Mouse (Mus musculus): Measurements from ENCODE around the gene Olfr985. TPM values are rescaled to one million over a fixed set of nuclear protein-coding genes. Genes with fewer than 3 reads are reported as not detected.

Gene Olfr985
- polyA plus RNA-seq, 1 experiment, result not detected

DNA sequence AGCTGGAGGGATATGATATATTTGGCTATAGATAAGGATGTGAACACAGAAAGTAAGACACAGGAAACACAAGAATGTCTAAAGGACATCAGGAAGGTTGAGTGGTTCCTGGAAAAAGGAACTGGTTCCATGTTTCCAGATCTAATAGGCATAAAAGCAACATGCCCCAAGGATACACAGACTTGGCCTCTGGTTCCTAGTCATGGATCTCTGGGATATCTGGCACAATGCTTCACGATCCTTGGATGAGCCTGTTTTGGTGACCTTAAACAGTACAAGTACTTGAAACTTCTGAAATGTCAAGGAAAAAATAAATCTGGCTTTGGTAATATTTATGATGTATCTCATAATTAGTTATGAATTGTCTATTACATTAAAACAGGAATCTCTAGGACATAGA is 572 bp upstream of the Olfr985 start:
- Histone ChIP-seq H3K4me3 (ENCODE audit: low read depth, low read length) (no peak overlapping the region), H3K4me1 (ENCODE audit: control insufficient read depth, insufficient read depth, insufficient read length, low read length) (no peaks in the 10 kb centered on the region), H3K27ac (ENCODE audit: insufficient read depth, low read depth, low read length) (no peak overlapping the region), H3K27me3 (ENCODE audit: control insufficient read depth, insufficient read depth, low read length) (no peaks in the 10 kb centered on the region), H3K36me3 (ENCODE audit: control insufficient read depth, insufficient read depth, low read length) (no peaks in the 10 kb centered on the region)
- TF ChIP-seq POLR2A (IDR thresholded peaks at IDR 0.05; ENCODE audit: low read depth, low read length) (no peak), CTCF (IDR thresholded peaks at IDR 0.05; ENCODE audit: extremely low read depth, insufficient read length, insufficient replicate concordance, low read depth, low read length) (no peak)
- 88% methylated on average over 1 of the region's 1 CpGs for WGBS

DNA sequence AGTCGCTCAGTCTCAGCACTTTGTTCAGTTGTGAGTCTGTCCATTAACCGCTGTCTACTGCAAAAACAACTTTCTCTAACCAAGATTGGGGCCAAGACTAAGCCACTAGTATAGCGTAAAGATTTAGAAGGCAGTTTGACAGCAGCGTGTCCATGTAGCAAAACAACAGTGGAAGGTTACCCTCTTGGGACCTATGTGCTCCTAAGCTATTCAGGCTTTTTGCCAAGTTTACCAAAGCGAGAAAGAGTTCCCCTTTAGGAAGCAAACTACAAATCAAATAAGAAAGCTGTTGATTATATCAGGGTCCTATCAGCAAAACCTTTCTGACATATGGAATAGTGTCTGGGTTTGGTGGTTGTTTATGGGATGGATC is 12.7 kb downstream of the Olfr985 start:
- Histone ChIP-seq H3K36me3 (ENCODE audit: control insufficient read depth, insufficient read depth, low read length) (no peaks in the 10 kb centered on the region), H3K27ac (ENCODE audit: insufficient read depth, low read depth, low read length) (no peak overlapping the region), H3K4me1 (ENCODE audit: control insufficient read depth, insufficient read depth, insufficient read length, low read length) (no peaks in the 10 kb centered on the region), H3K27me3 (ENCODE audit: control insufficient read depth, insufficient read depth, low read length) (no peaks in the 10 kb centered on the region), H3K4me3 (ENCODE audit: low read depth, low read length) (no peak overlapping the region)
- 64% methylated on average over 5 of the region's 5 CpGs for WGBS
- no peak for TF ChIP-seq POLR2A (IDR thresholded peaks at IDR 0.05; ENCODE audit: low read depth, low read length)
- TF ChIP-seq CTCF (IDR thresholded peaks at IDR 0.05; ENCODE audit: extremely low read depth, insufficient read length, insufficient replicate concordance, low read depth, low read length), result no peak

DNA sequence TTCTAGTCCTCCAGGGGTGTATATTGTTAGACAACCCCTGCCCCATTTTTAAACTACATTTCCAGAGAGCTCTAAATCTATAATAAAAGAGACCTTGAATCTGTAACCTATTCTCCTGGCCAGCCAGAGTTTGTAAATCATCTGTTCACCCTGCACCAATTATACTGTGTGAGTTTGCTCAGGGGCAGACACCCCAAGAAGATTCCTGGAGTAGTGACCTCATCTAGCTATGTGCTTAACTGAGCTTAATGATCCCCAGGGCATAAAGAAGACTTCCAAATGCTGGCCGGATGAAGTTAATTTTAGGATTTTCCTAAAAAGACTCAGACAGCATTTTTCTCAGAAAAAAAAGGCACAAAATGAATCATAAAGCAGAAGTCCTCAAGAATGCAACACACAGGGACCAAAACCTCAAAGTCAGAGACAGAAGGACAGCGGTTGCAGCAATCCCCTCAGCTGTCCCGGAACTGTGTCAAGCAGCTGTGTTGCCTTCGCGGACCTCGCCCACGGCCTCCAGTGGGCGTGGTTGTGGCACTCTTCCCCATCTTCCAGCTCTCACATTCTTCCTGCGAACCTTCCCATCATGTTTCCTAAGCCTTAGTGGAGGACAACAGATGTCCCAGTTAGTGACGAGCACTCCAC is 13.2 kb downstream of the Olfr985 start:
- Histone ChIP-seq H3K4me1 (ENCODE audit: control insufficient read depth, insufficient read depth, insufficient read length, low read length) (no peaks in the 10 kb centered on the region), H3K27me3 (ENCODE audit: control insufficient read depth, insufficient read depth, low read length) (no peaks in the 10 kb centered on the region), H3K36me3 (ENCODE audit: control insufficient read depth, insufficient read depth, low read length) (no peaks in the 10 kb centered on the region), H3K4me3 (ENCODE audit: low read depth, low read length) (no peak overlapping the region), H3K27ac (ENCODE audit: insufficient read depth, low read depth, low read length) (no peak overlapping the region)
- WGBS, result 15% methylated on average over 10 of the region's 10 CpGs
- TF ChIP-seq POLR2A (IDR thresholded peaks at IDR 0.05; ENCODE audit: low read depth, low read length) (no peak), CTCF (IDR thresholded peaks at IDR 0.05; ENCODE audit: extremely low read depth, insufficient read length, insufficient replicate concordance, low read depth, low read length) (no peak)

DNA sequence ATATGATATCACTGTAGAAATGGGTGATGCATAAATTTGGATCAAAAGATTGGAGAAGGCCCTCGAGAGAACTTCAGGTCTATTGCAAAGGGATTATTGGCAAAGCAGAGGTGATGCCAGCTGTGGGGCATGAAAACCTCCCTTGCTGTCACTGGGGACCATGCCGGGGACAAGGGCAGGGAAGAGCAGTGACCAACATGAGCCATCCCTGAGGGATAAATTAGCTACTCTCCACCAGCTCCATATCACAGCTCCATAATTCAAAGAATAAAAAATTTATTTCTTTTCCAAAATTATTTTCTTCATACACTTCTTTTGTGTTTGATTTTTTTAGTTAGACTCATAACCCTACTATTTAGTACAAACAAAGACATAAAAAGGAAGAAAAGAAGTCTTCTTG is 15.9 kb downstream of the Olfr985 start, which contains the start of gene Olfr984:
Olfr984 (minus strand) TSS at position 101 of the 400 bp plus-strand sequence.
- H3K27ac ChIP-seq (ENCODE audit: insufficient read depth, low read depth, low read length), result no peak within 1 kb of the TSS
- no peaks in the 10 kb centered on the region for H3K27me3 ChIP-seq (ENCODE audit: control insufficient read depth, insufficient read depth, low read length)
- H3K4me1 ChIP-seq (ENCODE audit: control insufficient read depth, insufficient read depth, insufficient read length, low read length), result no peaks in the 10 kb centered on the region
- 82% methylated on average over 2 of the region's 2 CpGs for WGBS
- no peak within 1 kb of the TSS for H3K4me3 ChIP-seq (ENCODE audit: low read depth, low read length)
- TF ChIP-seq POLR2A (IDR thresholded peaks at IDR 0.05; ENCODE audit: low read depth, low read length) (no peak), CTCF (IDR thresholded peaks at IDR 0.05; ENCODE audit: extremely low read depth, insufficient read length, insufficient replicate concordance, low read depth, low read length) (no peak)
- H3K36me3 ChIP-seq (ENCODE audit: control insufficient read depth, insufficient read depth, low read length), result no peaks in the 10 kb centered on the region

DNA sequence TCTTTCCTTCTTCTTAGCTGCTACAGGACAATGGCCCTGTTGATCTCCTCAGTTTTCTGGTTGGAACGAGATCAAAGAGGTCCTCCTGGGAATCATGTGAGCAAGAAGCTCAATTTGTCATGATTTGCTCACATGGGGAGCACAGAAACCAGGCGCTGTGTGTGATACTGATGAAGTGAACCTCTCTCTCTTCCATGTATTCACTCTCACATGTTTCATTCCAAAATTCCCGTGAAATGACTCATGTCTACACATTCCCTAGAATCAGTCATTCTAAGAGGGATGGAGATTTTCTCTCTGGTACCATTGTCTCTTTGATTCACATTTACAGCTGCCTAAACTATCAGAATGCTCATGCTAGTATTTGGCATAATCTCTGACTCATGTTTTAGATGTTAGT is 35.2 kb downstream of the Olfr985 start:
- WGBS, result 59% methylated on average over 3 of the region's 3 CpGs
- H3K36me3 ChIP-seq (ENCODE audit: control insufficient read depth, insufficient read depth, low read length), result no peaks in the 10 kb centered on the region
- H3K4me3 ChIP-seq (ENCODE audit: low read depth, low read length), result no peak overlapping the region
- H3K27ac ChIP-seq (ENCODE audit: insufficient read depth, low read depth, low read length), result no peak overlapping the region
- no peaks in the 10 kb centered on the region for H3K27me3 ChIP-seq (ENCODE audit: control insufficient read depth, insufficient read depth, low read length)
- TF ChIP-seq CTCF (IDR thresholded peaks at IDR 0.05; ENCODE audit: extremely low read depth, insufficient read length, insufficient replicate concordance, low read depth, low read length) (no peak), POLR2A (IDR thresholded peaks at IDR 0.05; ENCODE audit: low read depth, low read length) (no peak)
- H3K4me1 ChIP-seq (ENCODE audit: control insufficient read depth, insufficient read depth, insufficient read length, low read length), result no peaks in the 10 kb centered on the region

DNA sequence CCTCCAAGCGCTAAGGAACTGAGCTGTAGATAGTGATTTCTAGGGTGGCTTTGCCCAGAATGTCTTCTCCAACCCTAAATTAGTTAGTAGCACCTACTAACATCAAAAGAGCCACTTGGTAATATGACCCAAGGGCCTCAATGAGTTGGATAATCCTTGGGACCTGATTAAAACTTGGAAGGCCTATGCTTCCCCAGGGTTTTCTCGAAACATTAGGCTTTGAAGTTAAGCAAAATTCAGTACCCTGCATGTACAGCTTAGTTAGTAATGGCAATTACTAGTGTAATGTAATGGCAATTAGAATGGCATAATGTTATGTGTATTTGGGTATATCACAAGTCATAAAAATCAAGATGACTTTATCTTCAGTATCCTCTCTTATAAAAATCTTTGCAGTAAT is 36.5 kb downstream of the Olfr985 start, which contains the start of gene Olfr983:
Olfr983 (minus strand) TSS at position 101 of the 400 bp plus-strand sequence.
- H3K4me1 ChIP-seq (ENCODE audit: control insufficient read depth, insufficient read depth, insufficient read length, low read length), result no peaks in the 10 kb centered on the region
- H3K4me3 ChIP-seq (ENCODE audit: low read depth, low read length), result no peak within 1 kb of the TSS
- TF ChIP-seq POLR2A (IDR thresholded peaks at IDR 0.05; ENCODE audit: low read depth, low read length) (no peak), CTCF (IDR thresholded peaks at IDR 0.05; ENCODE audit: extremely low read depth, insufficient read length, insufficient replicate concordance, low read depth, low read length) (no peak)
- no peaks in the 10 kb centered on the region for H3K27me3 ChIP-seq (ENCODE audit: control insufficient read depth, insufficient read depth, low read length)
- H3K27ac ChIP-seq (ENCODE audit: insufficient read depth, low read depth, low read length), result no peak within 1 kb of the TSS
- 76% methylated on average over 2 of the region's 2 CpGs for WGBS
- H3K36me3 ChIP-seq (ENCODE audit: control insufficient read depth, insufficient read depth, low read length), result no peaks in the 10 kb centered on the region

Other genes with a start within 250 kb of the Olfr985 start
- not detected in 2 replicates for gene Olfr229, start 222.8 kb downstream of the Olfr985 start, polyA plus RNA-seq (2012; rRNA removed)
- not detected in 2 replicates for gene Olfr974, start 192.7 kb downstream of the Olfr985 start, polyA plus RNA-seq (2012; rRNA removed)
- 0.03 TPM in 1 of 2 replicates, not detected in the other for gene Olfr975, start 178.1 kb downstream of the Olfr985 start, polyA plus RNA-seq (2012; rRNA removed)
- gene Olfr976, start 169.1 kb downstream of the Olfr985 start, polyA plus RNA-seq (2012; rRNA removed), result not detected in 2 replicates
- not detected in 2 replicates for gene Olfr978, start 138.1 kb downstream of the Olfr985 start, polyA plus RNA-seq (2012; rRNA removed)
- gene Olfr979, start 126.7 kb downstream of the Olfr985 start, polyA plus RNA-seq (2012; rRNA removed), result not detected in 2 replicates
- gene Olfr980, start 120.6 kb downstream of the Olfr985 start, polyA plus RNA-seq (2012; rRNA removed), result not detected in 2 replicates
- not detected in 2 replicates for gene Olfr981, start 108.7 kb downstream of the Olfr985 start, polyA plus RNA-seq (2012; rRNA removed)
- gene Olfr982, start 56.4 kb downstream of the Olfr985 start, polyA plus RNA-seq (2012; rRNA removed), result not detected in 2 replicates
- not detected in 2 replicates for gene Olfr983, start 36.6 kb downstream of the Olfr985 start, polyA plus RNA-seq (2012; rRNA removed)
- not detected in 2 replicates for gene Olfr984, start 16.0 kb downstream of the Olfr985 start, polyA plus RNA-seq (2012; rRNA removed)
- not detected in 2 replicates for gene Tmem225, start 17.9 kb upstream of the Olfr985 start, polyA plus RNA-seq (2012; rRNA removed)
- gene Olfr986, start 50.7 kb upstream of the Olfr985 start, polyA plus RNA-seq (2012; rRNA removed), result not detected in 2 replicates
- 0.19 and 0.35 TPM in 2 replicates for gene Zfp202, start 62.1 kb upstream of the Olfr985 start, polyA plus RNA-seq (2012; rRNA removed)
- 0.13 and 0.43 TPM in 2 replicates for gene Scn3b, start 139.0 kb upstream of the Olfr985 start, polyA plus RNA-seq (2012; rRNA removed)